Mouse (Mus musculus): ENCODE data around the gene Gm10300. TPM values are rescaled to one million over a fixed set of nuclear protein-coding genes. Genes with fewer than 3 reads are reported as not detected.

Gm10300 gene
- polyA plus RNA-seq, 1 experiment = 0.11 TPM

- no peak overlapping the region for H3K27ac ChIP-seq (ENCODE audit: insufficient read depth, low read length)
- no peak for DNase-seq (ENCODE audit: low read depth in 1 of 2, low spot score in 2 of 2)
- no peaks in the 10 kb centered on the region for H3K4me1 ChIP-seq (ENCODE audit: control insufficient read depth, insufficient read depth, insufficient read length)
- H3K36me3 ChIP-seq (ENCODE audit: control insufficient read depth, insufficient read depth, low read length) = no peaks in the 10 kb centered on the region
- TF ChIP-seq POLR2A (IDR thresholded peaks at IDR 0.05; ENCODE audit: low read depth, low read length) (no peak), CTCF (IDR thresholded peaks at IDR 0.05; ENCODE audit: extremely low read depth, insufficient read depth, insufficient read length, insufficient replicate concordance) (no peak)
- no peak overlapping the region for H3K4me3 ChIP-seq (ENCODE audit: extremely low read depth, insufficient read depth, insufficient read length)
- no peaks in the 10 kb centered on the region for H3K27me3 ChIP-seq (ENCODE audit: control insufficient read depth, insufficient read depth, low read length)
- WGBS = 86% methylated on average over 5 of the region's 5 CpGs
Measured at GRCm38 (mm10) chr4:132064550-132064949, 9.9 kb upstream of the Gm10300 start.

GRCm38 (mm10) chr4:132065578-132065977 is 8.9 kb upstream of the Gm10300 start:
- Histone ChIP-seq H3K4me1 (ENCODE audit: control insufficient read depth, insufficient read depth, insufficient read length) (no peaks in the 10 kb centered on the region), H3K27ac (ENCODE audit: insufficient read depth, low read length) (no peak overlapping the region), H3K36me3 (ENCODE audit: control insufficient read depth, insufficient read depth, low read length) (peaks cover 3% of the 10 kb centered on the region; the same call in 1 of the 2 replicates), H3K4me3 (ENCODE audit: extremely low read depth, insufficient read depth, insufficient read length) (no peak overlapping the region), H3K27me3 (ENCODE audit: control insufficient read depth, insufficient read depth, low read length) (no peaks in the 10 kb centered on the region)
- DNase-seq (ENCODE audit: low read depth in 1 of 2, low spot score in 2 of 2) = no peak
- 42% methylated on average over 3 of the region's 3 CpGs for WGBS
- TF ChIP-seq CTCF (IDR thresholded peaks at IDR 0.05; ENCODE audit: extremely low read depth, insufficient read depth, insufficient read length, insufficient replicate concordance) (no peak), POLR2A (IDR thresholded peaks at IDR 0.05; ENCODE audit: low read depth, low read length) (no peak)

- DNase-seq (ENCODE audit: low read depth in 1 of 2, low spot score in 2 of 2) = no peak
- H3K27ac ChIP-seq (ENCODE audit: insufficient read depth, low read length) = no peak overlapping the region
- TF ChIP-seq CTCF (IDR thresholded peaks at IDR 0.05; ENCODE audit: extremely low read depth, insufficient read depth, insufficient read length, insufficient replicate concordance) = no peak
- TF ChIP-seq POLR2A (IDR thresholded peaks at IDR 0.05; ENCODE audit: low read depth, low read length) = no peak
- H3K4me3 ChIP-seq (ENCODE audit: extremely low read depth, insufficient read depth, insufficient read length) = no peak overlapping the region
- no peaks in the 10 kb centered on the region for H3K27me3 ChIP-seq (ENCODE audit: control insufficient read depth, insufficient read depth, low read length)
- H3K4me1 ChIP-seq (ENCODE audit: control insufficient read depth, insufficient read depth, insufficient read length) = no peaks in the 10 kb centered on the region
- 80% methylated on average over 10 of the region's 10 CpGs for WGBS
- H3K36me3 ChIP-seq (ENCODE audit: control insufficient read depth, insufficient read depth, low read length) = peaks cover 3% of the 10 kb centered on the region; the same call in 1 of the 2 replicates
Measured at GRCm38 (mm10) chr4:132066101-132066773, 8.3 kb upstream of the Gm10300 start.

- no peaks in the 10 kb centered on the region for H3K27me3 ChIP-seq (ENCODE audit: control insufficient read depth, insufficient read depth, low read length)
- H3K36me3 ChIP-seq (ENCODE audit: control insufficient read depth, insufficient read depth, low read length) = peaks cover 3% of the 10 kb centered on the region; the same call in 1 of the 2 replicates
- TF ChIP-seq POLR2A (IDR thresholded peaks at IDR 0.05; ENCODE audit: low read depth, low read length) (no peak), CTCF (IDR thresholded peaks at IDR 0.05; ENCODE audit: extremely low read depth, insufficient read depth, insufficient read length, insufficient replicate concordance) (no peak)
- no peaks in the 10 kb centered on the region for H3K4me1 ChIP-seq (ENCODE audit: control insufficient read depth, insufficient read depth, insufficient read length)
- no peak for DNase-seq (ENCODE audit: low read depth in 1 of 2, low spot score in 2 of 2)
- H3K27ac ChIP-seq (ENCODE audit: insufficient read depth, low read length) = no peak overlapping the region
- 87% methylated on average over 14 of the region's 14 CpGs for WGBS
- H3K4me3 ChIP-seq (ENCODE audit: extremely low read depth, insufficient read depth, insufficient read length) = no peak overlapping the region
Measured at GRCm38 (mm10) chr4:132067112-132067937, 7.2 kb upstream of the Gm10300 start.

- Histone ChIP-seq H3K27ac (ENCODE audit: insufficient read depth, low read length) (no peak overlapping the region), H3K4me1 (ENCODE audit: control insufficient read depth, insufficient read depth, insufficient read length) (no peaks in the 10 kb centered on the region), H3K4me3 (ENCODE audit: extremely low read depth, insufficient read depth, insufficient read length) (no peak overlapping the region), H3K36me3 (ENCODE audit: control insufficient read depth, insufficient read depth, low read length) (peaks cover 3% of the 10 kb centered on the region; the same call in 1 of the 2 replicates), H3K27me3 (ENCODE audit: control insufficient read depth, insufficient read depth, low read length) (no peaks in the 10 kb centered on the region)
- TF ChIP-seq POLR2A (IDR thresholded peaks at IDR 0.05; ENCODE audit: low read depth, low read length) (no peak), CTCF (IDR thresholded peaks at IDR 0.05; ENCODE audit: extremely low read depth, insufficient read depth, insufficient read length, insufficient replicate concordance) (no peak)
- no peak for DNase-seq (ENCODE audit: low read depth in 1 of 2, low spot score in 2 of 2)
- 86% methylated on average over 2 of the region's 2 CpGs for WGBS
Measured at GRCm38 (mm10) chr4:132067938-132068235, 6.6 kb upstream of the Gm10300 start.

GRCm38 (mm10) chr4:132071674-132072073 is 2.8 kb upstream of the Gm10300 start:
- TF ChIP-seq CTCF (IDR thresholded peaks at IDR 0.05; ENCODE audit: extremely low read depth, insufficient read depth, insufficient read length, insufficient replicate concordance) (no peak), POLR2A (IDR thresholded peaks at IDR 0.05; ENCODE audit: low read depth, low read length) (no peak)
- no peak overlapping the region for H3K27ac ChIP-seq (ENCODE audit: insufficient read depth, low read length)
- no peaks in the 10 kb centered on the region; the same call in 1 of the 2 replicates for H3K27me3 ChIP-seq (ENCODE audit: control insufficient read depth, insufficient read depth, low read length)
- peaks cover 3% of the 10 kb centered on the region; the same call in 1 of the 2 replicates for H3K36me3 ChIP-seq (ENCODE audit: control insufficient read depth, insufficient read depth, low read length)
- 99% methylated on average over 2 of the region's 2 CpGs for WGBS
- no peak for DNase-seq (ENCODE audit: low read depth in 1 of 2, low spot score in 2 of 2)
- H3K4me3 ChIP-seq (ENCODE audit: extremely low read depth, insufficient read depth, insufficient read length) = no peak overlapping the region
- H3K4me1 ChIP-seq (ENCODE audit: control insufficient read depth, insufficient read depth, insufficient read length) = peaks cover 5% of the 10 kb centered on the region; the same call in 1 of the 2 replicates
